Mouse (Mus musculus): ENCODE measurements around the gene Mvb12b. TPM values are rescaled to one million over a fixed set of nuclear protein-coding genes. Genes with fewer than 3 reads are reported as not detected.

Gene Mvb12b
- total and polyA plus RNA-seq, 3 experiments: 7.2 to 51.4 (median 46.2) TPM

DNA sequence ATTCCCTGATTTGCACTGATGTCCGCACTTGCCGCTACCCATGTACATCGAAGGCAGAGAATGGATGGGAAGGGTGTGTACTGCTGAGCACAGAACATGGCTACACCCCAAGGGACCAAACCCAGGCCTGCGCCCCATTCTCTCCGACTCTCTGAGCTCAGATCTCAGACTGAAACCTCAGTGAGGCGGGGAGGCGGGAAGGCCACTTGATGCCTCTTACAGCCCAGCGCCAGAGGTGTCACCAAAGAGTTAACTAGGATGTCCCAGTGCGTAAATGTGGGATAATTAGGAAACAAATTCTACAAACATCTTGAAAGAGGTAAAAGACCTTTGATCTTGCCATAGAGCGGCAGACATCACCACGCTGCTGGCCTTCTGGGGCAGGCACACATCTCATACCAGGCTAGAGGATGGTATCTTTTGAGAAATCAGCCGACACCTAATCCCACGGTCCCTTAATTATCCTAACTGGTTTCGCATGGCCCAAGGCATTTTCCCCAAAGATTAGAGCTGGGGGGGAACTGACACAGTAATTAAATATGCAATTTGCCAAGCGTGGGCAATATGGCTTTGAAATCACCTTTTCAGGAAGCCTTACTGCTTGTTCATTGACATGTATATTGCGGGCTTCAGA is 181.9 kb downstream of the Mvb12b start:
- Histone ChIP-seq H3K9me3 (replicated peaks) (no peaks in the 10 kb centered on the region), H3K4me3 (ENCODE audit: low read depth, low read length) (no peak overlapping the region), H3K36me3 (replicated peaks) (no peaks in the 10 kb centered on the region), H3K27me3 (ENCODE audit: insufficient read depth, low read length) (peaks cover 19% of the 10 kb centered on the region; the same call in 1 of the 2 replicates), H3K4me1 (ENCODE audit: insufficient read depth, low read depth, low read length) (no peaks in the 10 kb centered on the region)
- DNase-seq (ENCODE audit: low spot score): no peak
- no peak for ATAC-seq (ENCODE audit: extremely low read depth, insufficient number of reproducible peaks, low FRiP score, poor library complexity, severe bottlenecking)
- TF ChIP-seq GATA1 (IDR thresholded peaks at IDR 0.05; ENCODE audit: borderline replicate concordance, low read length) (no peak), POLR2AphosphoS5 (IDR thresholded peaks at IDR 0.05; ENCODE audit: insufficient replicate concordance, low read depth, low read length) (no peak), GATA2 (IDR thresholded peaks at IDR 0.05; ENCODE audit: borderline replicate concordance, low read depth, low read length) (no peak), TAL1 (conservative IDR thresholded peaks at IDR 0.05; ENCODE audit: low read depth, low read length) (no peak), CTCF (IDR thresholded peaks at IDR 0.05; ENCODE audit: low read depth, low read length) (no peak)

DNA sequence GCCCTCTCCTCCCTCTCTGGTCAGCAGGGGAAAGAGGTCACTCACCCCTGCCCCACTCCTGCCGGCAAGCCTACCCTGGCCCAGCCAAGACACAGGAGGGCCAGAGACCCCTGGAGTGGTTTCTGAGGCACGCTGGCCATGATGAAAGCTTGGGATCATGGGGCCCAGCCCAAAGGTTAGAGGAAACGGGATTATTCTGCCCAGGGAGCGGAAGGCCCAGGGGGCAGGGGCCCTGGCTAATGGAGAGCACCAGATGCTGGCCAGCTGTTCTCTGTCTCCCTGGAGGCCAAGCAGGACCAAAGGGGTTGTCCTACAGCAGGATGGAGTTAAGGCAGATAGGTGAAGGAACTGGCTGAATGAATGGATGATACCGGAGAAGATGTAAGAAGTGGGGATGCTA is 184.5 kb downstream of the Mvb12b start:
- no peaks in the 10 kb centered on the region for H3K36me3 ChIP-seq (replicated peaks)
- no peak for ATAC-seq (ENCODE audit: extremely low read depth, insufficient number of reproducible peaks, low FRiP score, poor library complexity, severe bottlenecking)

DNA sequence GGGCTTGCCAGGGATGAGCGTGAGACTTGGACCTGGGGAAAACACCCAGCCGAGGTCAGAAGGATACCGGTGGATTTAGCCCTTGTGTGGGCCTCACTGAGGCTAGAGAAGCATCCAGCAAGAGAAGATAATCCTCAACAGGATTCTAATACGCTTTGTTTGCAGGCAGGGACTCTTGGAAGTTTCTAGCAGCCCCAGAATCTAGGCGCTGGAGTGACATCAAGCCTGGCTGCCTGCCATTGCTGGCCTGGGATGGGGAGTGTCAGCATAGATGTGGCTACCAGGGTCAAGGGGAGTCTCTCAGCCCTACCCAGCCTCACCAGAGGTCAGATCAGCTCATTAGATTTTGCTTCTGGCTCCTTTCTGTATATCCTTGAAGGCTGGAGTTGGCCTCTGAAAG is 185.0 kb downstream of the Mvb12b start:
- DNase-seq (ENCODE audit: low spot score) (no peak), ATAC-seq (ENCODE audit: extremely low read depth, insufficient number of reproducible peaks, low FRiP score, poor library complexity, severe bottlenecking) (no peak)
- Histone ChIP-seq H3K9me3 (replicated peaks) (no peaks in the 10 kb centered on the region), H3K27me3 (ENCODE audit: insufficient read depth, low read length) (peaks cover 10% of the 10 kb centered on the region; the same call in 1 of the 2 replicates), H3K4me1 (ENCODE audit: insufficient read depth, low read depth, low read length) (no peaks in the 10 kb centered on the region), H3K36me3 (replicated peaks) (no peaks in the 10 kb centered on the region), H3K4me3 (ENCODE audit: low read depth, low read length) (no peak overlapping the region)
- no peak for TF ChIP-seq CTCF (IDR thresholded peaks at IDR 0.05; ENCODE audit: low read depth, low read length)
- TF ChIP-seq TAL1 (conservative IDR thresholded peaks at IDR 0.05; ENCODE audit: low read depth, low read length): no peak
- TF ChIP-seq POLR2AphosphoS5 (IDR thresholded peaks at IDR 0.05; ENCODE audit: insufficient replicate concordance, low read depth, low read length): no peak

More for the DNA sequence above, 184.5 kb downstream of the Mvb12b start:
- H3K27me3 ChIP-seq (ENCODE audit: insufficient read depth, low read length): peaks cover 10% of the 10 kb centered on the region; the same call in 1 of the 2 replicates
- no peaks in the 10 kb centered on the region for H3K4me1 ChIP-seq (ENCODE audit: insufficient read depth, low read depth, low read length)
- TF ChIP-seq GATA2 (IDR thresholded peaks at IDR 0.05; ENCODE audit: borderline replicate concordance, low read depth, low read length) (no peak), POLR2AphosphoS5 (IDR thresholded peaks at IDR 0.05; ENCODE audit: insufficient replicate concordance, low read depth, low read length) (no peak), TAL1 (conservative IDR thresholded peaks at IDR 0.05; ENCODE audit: low read depth, low read length) (no peak), CTCF (IDR thresholded peaks at IDR 0.05; ENCODE audit: low read depth, low read length) (no peak), GATA1 (IDR thresholded peaks at IDR 0.05; ENCODE audit: borderline replicate concordance, low read length) (no peak)
- no peaks in the 10 kb centered on the region for H3K9me3 ChIP-seq (replicated peaks)
- DNase-seq (ENCODE audit: low spot score): no peak
- no peak overlapping the region for H3K4me3 ChIP-seq (ENCODE audit: low read depth, low read length)

- DNase-seq (ENCODE audit: low spot score) (no peak), ATAC-seq (ENCODE audit: extremely low read depth, insufficient number of reproducible peaks, low FRiP score, poor library complexity, severe bottlenecking) (no peak)
- H3K4me3 ChIP-seq (ENCODE audit: low read depth, low read length): no peak overlapping the region
- H3K27me3 ChIP-seq (ENCODE audit: insufficient read depth, low read length): peaks cover 10% of the 10 kb centered on the region; the same call in 1 of the 2 replicates
- H3K9me3 ChIP-seq (replicated peaks): peaks cover 4% of the 10 kb centered on the region; the same call in 1 of the 2 replicates
- no peak for TF ChIP-seq CTCF (IDR thresholded peaks at IDR 0.05; ENCODE audit: low read depth, low read length)
- no peak for TF ChIP-seq GATA2 (IDR thresholded peaks at IDR 0.05; ENCODE audit: borderline replicate concordance, low read depth, low read length)
- no peak for TF ChIP-seq TAL1 (conservative IDR thresholded peaks at IDR 0.05; ENCODE audit: low read depth, low read length)
- TF ChIP-seq GATA1 (IDR thresholded peaks at IDR 0.05; ENCODE audit: borderline replicate concordance, low read length): no peak
- TF ChIP-seq POLR2AphosphoS5 (IDR thresholded peaks at IDR 0.05; ENCODE audit: insufficient replicate concordance, low read depth, low read length): no peak
- no peaks in the 10 kb centered on the region for H3K36me3 ChIP-seq (replicated peaks)
- no peaks in the 10 kb centered on the region for H3K4me1 ChIP-seq (ENCODE audit: insufficient read depth, low read depth, low read length)
Observed at GRCm38 (mm10) chr2:33701446-33701815, 186.3 kb downstream of the Mvb12b start.

- Histone ChIP-seq H3K4me1 (ENCODE audit: insufficient read depth, low read depth, low read length) (no peaks in the 10 kb centered on the region), H3K9me3 (replicated peaks) (peaks cover 4% of the 10 kb centered on the region; the same call in 1 of the 2 replicates), H3K36me3 (replicated peaks) (no peaks in the 10 kb centered on the region), H3K27me3 (ENCODE audit: insufficient read depth, low read length) (peaks cover 10% of the 10 kb centered on the region; the same call in 1 of the 2 replicates), H3K4me3 (ENCODE audit: low read depth, low read length) (no peak overlapping the region)
- TF ChIP-seq POLR2AphosphoS5 (IDR thresholded peaks at IDR 0.05; ENCODE audit: insufficient replicate concordance, low read depth, low read length): no peak
- no peak for TF ChIP-seq CTCF (IDR thresholded peaks at IDR 0.05; ENCODE audit: low read depth, low read length)
- TF ChIP-seq TAL1 (conservative IDR thresholded peaks at IDR 0.05; ENCODE audit: low read depth, low read length): no peak
- no peak for TF ChIP-seq GATA1 (IDR thresholded peaks at IDR 0.05; ENCODE audit: borderline replicate concordance, low read length)
- TF ChIP-seq GATA2 (IDR thresholded peaks at IDR 0.05; ENCODE audit: borderline replicate concordance, low read depth, low read length): no peak
- ATAC-seq (ENCODE audit: extremely low read depth, insufficient number of reproducible peaks, low FRiP score, poor library complexity, severe bottlenecking): no peak
- no peak for DNase-seq (ENCODE audit: low spot score)
Observed at GRCm38 (mm10) chr2:33700581-33701445, 186.9 kb downstream of the Mvb12b start.

- no peak for TF ChIP-seq POLR2AphosphoS5 (IDR thresholded peaks at IDR 0.05; ENCODE audit: insufficient replicate concordance, low read depth, low read length)
- peak; percentile 49; the same call in 1 of the 2 replicates for TF ChIP-seq CTCF (IDR thresholded peaks at IDR 0.05; ENCODE audit: low read depth, low read length)
- TF ChIP-seq TAL1 (conservative IDR thresholded peaks at IDR 0.05; ENCODE audit: low read depth, low read length): no peak
- no peak for TF ChIP-seq GATA1 (IDR thresholded peaks at IDR 0.05; ENCODE audit: borderline replicate concordance, low read length)
- Histone ChIP-seq H3K9me3 (replicated peaks) (peaks cover 4% of the 10 kb centered on the region; the same call in 1 of the 2 replicates), H3K4me1 (ENCODE audit: insufficient read depth, low read depth, low read length) (no peaks in the 10 kb centered on the region), H3K27me3 (ENCODE audit: insufficient read depth, low read length) (peaks cover 7% of the 10 kb centered on the region; the same call in 1 of the 2 replicates), H3K36me3 (replicated peaks) (no peaks in the 10 kb centered on the region), H3K4me3 (ENCODE audit: low read depth, low read length) (no peak overlapping the region)
- DNase-seq (ENCODE audit: low spot score) (no peak), ATAC-seq (ENCODE audit: extremely low read depth, insufficient number of reproducible peaks, low FRiP score, poor library complexity, severe bottlenecking) (no peak)
Observed at GRCm38 (mm10) chr2:33698898-33699297, 188.8 kb downstream of the Mvb12b start.
